Mouse (Mus musculus): ENCODE measurements at regions not wholly inside any gene's neighbourhood (a gene's known extent, or its start where the extent isn't known, plus 50 kb on each side); places are given as distances from the start of the nearest gene placed in this dataset.

DNA sequence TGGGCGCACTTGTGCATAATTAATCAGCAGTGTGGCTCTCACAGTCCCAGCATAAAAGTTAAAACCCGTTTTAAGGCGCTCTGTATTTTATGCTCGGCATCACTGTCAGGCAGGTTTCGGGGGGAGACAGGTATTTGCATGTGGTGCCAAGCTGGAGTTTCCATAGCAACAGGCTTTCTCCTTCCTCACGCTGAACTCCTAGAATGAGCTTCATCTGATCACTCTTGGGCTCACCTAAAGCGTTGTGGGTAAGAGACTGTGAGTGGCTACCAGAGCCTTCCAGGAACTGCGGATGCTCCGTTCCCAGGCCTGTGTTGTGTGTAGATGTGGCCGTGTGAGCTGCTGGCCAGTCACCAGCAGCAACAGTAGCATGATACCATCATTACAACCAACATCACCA, 161.5 kb downstream of the Ajap1 start:
- ATAC-seq (ENCODE audit: insufficient number of reproducible peaks, low FRiP score), result no peak
- H3K27ac ChIP-seq (ENCODE audit: poor library complexity, severe bottlenecking), result no peak overlapping the region
- no peaks in the 10 kb centered on the region; the same call in 1 of the 2 replicates for H3K9me3 ChIP-seq (replicated peaks)
- no peak overlapping the region for H3K4me3 ChIP-seq
- 0 out of 2 replicates have a peak, but pooled peaks cover 4% of the 10 kb centered on the region for H3K27me3 ChIP-seq (replicated peaks)
- peaks cover 20% of the 10 kb centered on the region for H3K4me1 ChIP-seq (replicated peaks)
- 86% methylated on average over 10 of the region's 10 CpGs for WGBS
- no peaks in the 10 kb centered on the region for H3K36me3 ChIP-seq
- no peak overlapping the region for H3K9ac ChIP-seq
- H3K4me2 ChIP-seq, result no peak overlapping the region

DNA sequence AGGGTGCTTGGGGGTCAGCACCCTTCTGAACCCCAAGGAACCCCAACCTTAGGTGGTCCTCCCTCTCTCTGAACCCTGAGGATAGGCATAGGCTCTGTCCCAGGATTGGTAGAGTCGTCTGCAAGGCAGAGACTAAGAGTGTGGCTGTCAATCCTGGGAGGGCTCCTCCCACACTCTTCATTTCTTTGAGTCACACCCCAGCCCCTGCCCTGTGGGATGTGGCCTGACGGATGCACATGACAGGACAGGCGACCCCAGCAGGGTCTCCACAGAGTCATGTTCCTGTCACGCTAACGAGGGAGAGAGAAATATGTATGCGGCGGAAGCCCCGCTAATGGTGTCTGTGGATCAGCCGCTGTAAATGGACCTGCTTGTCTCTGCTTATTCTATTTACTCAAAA, 162.0 kb downstream of the Ajap1 start:
- Histone ChIP-seq H3K4me1 (replicated peaks) (peaks cover 18% of the 10 kb centered on the region), H3K36me3 (no peaks in the 10 kb centered on the region), H3K9ac (no peak overlapping the region), H3K4me2 (no peak overlapping the region), H3K9me3 (replicated peaks) (no peaks in the 10 kb centered on the region; the same call in 1 of the 2 replicates), H3K27ac (ENCODE audit: poor library complexity, severe bottlenecking) (no peak overlapping the region), H3K4me3 (no peak overlapping the region), H3K27me3 (replicated peaks) (0 out of 2 replicates have a peak, but pooled peaks cover 4% of the 10 kb centered on the region)
- 77% methylated on average over 9 of the region's 9 CpGs for WGBS
- no peak for ATAC-seq (ENCODE audit: insufficient number of reproducible peaks, low FRiP score)

DNA sequence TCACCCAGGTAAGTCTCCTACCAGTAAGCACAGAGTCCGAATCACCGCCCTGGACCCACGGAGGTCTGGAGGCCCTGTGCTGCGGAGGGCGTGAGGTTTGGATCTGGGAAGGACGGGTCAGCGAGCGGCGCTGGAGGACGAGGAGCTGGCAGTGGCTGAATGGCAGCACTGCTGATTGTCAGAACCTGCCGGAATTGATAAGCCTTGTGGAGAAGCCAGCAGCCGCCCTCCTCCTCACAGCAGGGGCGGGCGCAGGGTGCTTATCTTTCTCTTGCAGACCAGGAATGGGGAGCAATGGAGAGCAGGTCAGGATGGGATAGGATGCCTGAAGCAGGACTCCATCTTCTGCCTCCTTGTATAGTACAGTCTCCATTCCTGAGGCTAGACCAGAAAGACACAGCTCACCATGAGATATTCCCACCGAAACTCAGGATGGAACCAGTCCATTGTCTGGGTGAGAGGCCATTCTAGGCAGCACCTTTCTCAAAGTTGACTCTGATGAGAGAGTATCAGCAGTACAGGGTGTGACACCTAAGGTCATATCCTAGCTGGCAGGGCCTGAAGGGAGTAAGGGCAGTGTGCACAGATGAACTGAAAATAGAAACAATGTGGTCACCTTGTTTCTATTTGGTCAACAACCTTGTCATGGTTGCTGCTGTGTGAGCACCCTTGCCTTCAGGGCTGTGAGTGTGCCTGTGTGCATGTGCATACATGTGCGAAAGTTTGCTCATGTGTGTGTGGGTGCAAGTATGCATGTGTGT, 165.5 kb downstream of the Ajap1 start:
- Histone ChIP-seq H3K4me3 (peak overlapping the region; percentile 23), H3K4me2 (peak overlapping the region; percentile 45), H3K4me1 (replicated peaks) (peaks cover 20% of the 10 kb centered on the region), H3K27ac (ENCODE audit: poor library complexity, severe bottlenecking) (peak overlapping the region; percentile 69), H3K9ac (no peak overlapping the region), H3K27me3 (replicated peaks) (no peaks in the 10 kb centered on the region), H3K9me3 (replicated peaks) (no peaks in the 10 kb centered on the region), H3K36me3 (no peaks in the 10 kb centered on the region)
- WGBS, result 20% methylated on average over 16 of the region's 16 CpGs
- peak; percentile 94 for ATAC-seq (ENCODE audit: insufficient number of reproducible peaks, low FRiP score)

DNA sequence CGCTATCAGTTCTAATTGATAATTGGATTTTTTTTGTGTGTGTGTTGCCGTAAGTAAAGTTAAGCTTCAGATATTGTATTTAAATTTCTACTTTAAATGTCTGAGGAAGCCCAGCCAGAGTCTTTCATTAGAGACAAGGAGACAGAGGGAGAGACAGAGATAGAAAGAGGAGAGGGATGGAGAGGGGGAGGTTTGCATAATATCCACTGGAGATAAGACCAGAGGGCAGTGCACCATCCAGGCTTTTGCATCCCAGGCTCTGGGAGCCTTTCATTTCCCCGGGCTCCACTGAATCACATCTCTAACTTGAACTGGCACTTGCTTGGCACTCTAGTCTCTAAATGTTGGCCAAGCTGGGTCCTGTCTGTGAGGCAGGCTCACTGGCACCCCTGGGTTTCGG, 166.1 kb downstream of the Ajap1 start:
- Histone ChIP-seq H3K9ac (no peak overlapping the region), H3K27ac (ENCODE audit: poor library complexity, severe bottlenecking) (peak overlapping the region; percentile 69), H3K4me3 (peak overlapping the region; percentile 23), H3K4me1 (replicated peaks) (peaks cover 20% of the 10 kb centered on the region), H3K27me3 (replicated peaks) (no peaks in the 10 kb centered on the region), H3K9me3 (replicated peaks) (no peaks in the 10 kb centered on the region), H3K4me2 (peak overlapping the region; percentile 45), H3K36me3 (no peaks in the 10 kb centered on the region)
- ATAC-seq (ENCODE audit: insufficient number of reproducible peaks, low FRiP score), result peak; percentile 23; the same call in 1 of the 2 replicates
- WGBS, result 55% methylated on average over 4 of the region's 4 CpGs

DNA sequence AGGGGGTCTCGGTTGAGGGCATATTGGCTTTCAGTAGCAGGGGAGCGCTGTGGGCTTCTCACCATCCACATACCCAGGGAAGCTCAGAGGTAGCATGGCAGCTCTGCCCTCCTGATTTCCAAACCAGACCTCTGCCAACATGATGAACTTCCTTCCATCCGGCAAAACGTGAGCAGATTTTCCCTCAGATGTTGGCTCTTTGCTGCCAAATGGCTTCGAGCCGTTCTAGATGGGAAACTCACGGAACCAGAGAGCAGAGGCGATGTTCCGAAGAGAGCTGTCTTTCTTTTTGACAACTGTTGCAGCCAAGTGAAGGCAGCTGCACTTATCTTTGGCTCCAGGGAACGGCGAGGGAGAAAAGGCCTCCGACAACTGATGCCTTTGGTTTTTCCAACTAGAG, 168.7 kb downstream of the Ajap1 start:
- WGBS, result 65% methylated on average over 12 of the region's 12 CpGs
- Histone ChIP-seq H3K4me2 (no peak overlapping the region), H3K36me3 (no peaks in the 10 kb centered on the region), H3K4me3 (no peak overlapping the region), H3K4me1 (replicated peaks) (peaks cover 38% of the 10 kb centered on the region), H3K9ac (no peak overlapping the region), H3K27me3 (replicated peaks) (no peaks in the 10 kb centered on the region), H3K9me3 (replicated peaks) (no peaks in the 10 kb centered on the region), H3K27ac (ENCODE audit: poor library complexity, severe bottlenecking) (no peak overlapping the region)
- ATAC-seq (ENCODE audit: insufficient number of reproducible peaks, low FRiP score), result no peak

DNA sequence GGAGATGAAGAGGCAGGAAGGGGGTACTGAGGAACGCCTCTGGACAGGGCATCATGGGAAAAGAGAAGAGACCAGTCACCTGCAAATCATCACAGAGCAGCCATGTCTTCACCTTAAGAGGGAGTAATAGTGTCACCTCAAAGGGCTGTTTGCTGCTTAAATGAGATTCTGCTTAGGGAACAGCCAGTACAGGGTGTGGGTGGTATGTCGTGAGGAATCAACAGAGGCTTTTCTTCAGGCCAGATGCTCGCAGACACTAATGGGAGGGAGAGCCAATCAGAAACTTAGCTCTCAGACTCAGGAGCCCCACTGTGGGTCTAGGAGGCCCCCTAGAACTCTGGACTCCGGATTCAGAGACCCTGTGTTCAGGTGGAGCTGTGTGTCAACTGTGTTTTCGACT, 171.0 kb downstream of the Ajap1 start:
- Histone ChIP-seq H3K27me3 (replicated peaks) (no peaks in the 10 kb centered on the region), H3K27ac (ENCODE audit: poor library complexity, severe bottlenecking) (no peak overlapping the region), H3K9me3 (replicated peaks) (no peaks in the 10 kb centered on the region), H3K9ac (no peak overlapping the region), H3K4me3 (no peak overlapping the region), H3K4me1 (replicated peaks) (peaks cover 28% of the 10 kb centered on the region), H3K4me2 (no peak overlapping the region), H3K36me3 (no peaks in the 10 kb centered on the region)
- no peak for ATAC-seq (ENCODE audit: insufficient number of reproducible peaks, low FRiP score)
- WGBS, result 61% methylated on average over 5 of the region's 5 CpGs

DNA sequence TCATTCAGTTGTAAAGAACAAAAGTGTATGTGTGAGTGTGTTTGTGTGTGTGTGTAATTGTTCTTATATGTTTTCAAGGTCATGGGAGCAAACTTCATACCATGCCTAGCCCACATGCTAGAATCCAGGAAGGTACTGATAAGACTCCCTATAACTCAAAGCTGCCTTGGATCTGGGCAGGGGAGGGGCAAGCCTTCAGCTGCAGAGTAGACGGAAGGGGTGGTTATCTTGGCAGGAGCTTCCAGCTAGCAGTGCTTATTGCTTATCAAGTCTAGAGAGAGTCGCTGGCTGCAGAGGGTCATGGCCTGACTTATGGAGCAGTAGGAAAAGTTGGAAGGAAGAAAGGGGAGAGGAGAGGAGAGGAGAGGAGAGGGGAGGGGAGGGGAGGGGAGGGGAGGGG, 172.0 kb downstream of the Ajap1 start:
- Histone ChIP-seq H3K27ac (ENCODE audit: poor library complexity, severe bottlenecking) (peak overlapping the region; percentile 67; the same call in 1 of the 2 replicates), H3K36me3 (no peaks in the 10 kb centered on the region), H3K4me1 (replicated peaks) (peaks cover 27% of the 10 kb centered on the region), H3K9ac (no peak overlapping the region), H3K4me2 (no peak overlapping the region), H3K27me3 (replicated peaks) (no peaks in the 10 kb centered on the region), H3K4me3 (no peak overlapping the region), H3K9me3 (replicated peaks) (no peaks in the 10 kb centered on the region)
- ATAC-seq (ENCODE audit: insufficient number of reproducible peaks, low FRiP score), result peak; percentile 81
- WGBS, result 0% methylated on average over 2 of the region's 2 CpGs

DNA sequence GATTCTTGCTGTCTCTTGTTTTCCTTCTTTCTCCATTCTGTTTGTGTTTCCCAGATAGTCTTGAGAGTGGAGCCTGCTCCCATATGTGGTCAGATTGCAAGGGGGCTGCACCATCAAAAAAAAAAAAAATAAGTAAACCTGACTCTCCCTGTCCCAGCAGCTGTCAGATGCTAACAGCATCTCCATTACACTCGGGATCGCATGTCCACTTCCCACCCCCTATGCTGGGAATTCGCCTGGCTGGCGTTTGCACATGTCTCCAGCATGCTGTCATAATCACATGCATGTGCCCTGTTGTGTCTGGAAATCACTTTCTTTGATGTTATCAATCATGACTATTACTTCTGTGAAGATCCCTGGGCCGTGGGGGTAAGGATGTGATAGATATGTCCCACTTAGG, 179.1 kb downstream of the Ajap1 start:
- H3K4me3 ChIP-seq, result no peak overlapping the region

DNA sequence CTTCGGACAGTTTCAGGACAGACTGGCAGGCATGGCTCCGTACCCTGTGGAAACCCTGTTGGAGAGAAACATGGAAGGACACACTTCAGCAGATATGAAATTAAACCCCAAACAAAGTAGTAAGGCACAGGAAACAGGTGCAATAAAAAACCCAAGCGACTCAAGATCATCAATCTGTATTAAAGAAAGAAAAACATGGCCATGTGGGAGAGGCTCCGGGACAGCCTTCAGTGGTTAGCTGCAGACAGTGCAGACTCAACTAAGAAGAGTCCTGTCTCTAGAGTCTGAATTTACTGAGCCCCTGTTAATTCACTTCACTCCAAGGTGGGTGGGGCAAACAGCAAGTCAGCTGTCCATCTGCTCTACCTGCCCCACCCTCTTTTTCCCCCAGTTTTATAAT, 179.8 kb downstream of the Ajap1 start:
- ATAC-seq (ENCODE audit: insufficient number of reproducible peaks, low FRiP score), result no peak
- WGBS, result 88% methylated on average over 4 of the region's 4 CpGs
- Histone ChIP-seq H3K9ac (no peak overlapping the region), H3K4me2 (no peak overlapping the region), H3K4me3 (no peak overlapping the region), H3K36me3 (no peaks in the 10 kb centered on the region), H3K4me1 (replicated peaks) (no peaks in the 10 kb centered on the region), H3K9me3 (replicated peaks) (0 out of 2 replicates have a peak, but pooled peaks cover 3% of the 10 kb centered on the region), H3K27ac (ENCODE audit: poor library complexity, severe bottlenecking) (no peak overlapping the region), H3K27me3 (replicated peaks) (no peaks in the 10 kb centered on the region)

More for the DNA sequence above, 179.1 kb downstream of the Ajap1 start:
- H3K36me3 ChIP-seq, result no peaks in the 10 kb centered on the region
- no peaks in the 10 kb centered on the region for H3K27me3 ChIP-seq (replicated peaks)
- ATAC-seq (ENCODE audit: insufficient number of reproducible peaks, low FRiP score), result no peak
- 0 out of 2 replicates have a peak, but pooled peaks cover 3% of the 10 kb centered on the region for H3K9me3 ChIP-seq (replicated peaks)
- no peak overlapping the region for H3K27ac ChIP-seq (ENCODE audit: poor library complexity, severe bottlenecking)
- H3K9ac ChIP-seq, result no peak overlapping the region
- H3K4me2 ChIP-seq, result no peak overlapping the region
- WGBS, result 71% methylated on average over 5 of the region's 5 CpGs
- no peaks in the 10 kb centered on the region for H3K4me1 ChIP-seq (replicated peaks)

DNA sequence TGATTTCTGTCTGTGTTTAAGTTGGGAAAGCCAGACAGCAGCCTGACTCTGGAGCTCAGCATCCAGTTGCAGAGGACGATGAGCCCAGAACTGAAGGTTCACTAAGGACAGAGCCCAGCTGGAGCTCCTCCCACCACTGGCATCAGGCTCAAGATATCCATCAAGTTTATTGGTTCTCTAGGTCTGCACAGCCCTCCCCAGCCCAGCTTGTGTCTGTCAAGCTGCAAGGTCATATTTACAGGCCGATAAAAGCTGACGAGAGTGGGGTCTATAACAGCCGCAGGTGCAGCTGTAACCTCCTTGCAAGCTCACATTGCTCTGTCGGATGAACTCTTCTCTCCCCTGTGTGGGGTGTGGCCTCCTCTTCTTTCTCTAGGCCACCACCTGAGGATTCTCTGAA, 184.3 kb downstream of the Ajap1 start:
- H3K27me3 ChIP-seq (replicated peaks), result no peaks in the 10 kb centered on the region
- H3K9me3 ChIP-seq (replicated peaks), result 0 out of 2 replicates have a peak, but pooled peaks cover 3% of the 10 kb centered on the region
- WGBS, result 83% methylated on average over 5 of the region's 5 CpGs
- H3K27ac ChIP-seq (ENCODE audit: poor library complexity, severe bottlenecking), result no peak overlapping the region
- no peak overlapping the region for H3K4me2 ChIP-seq
- ATAC-seq (ENCODE audit: insufficient number of reproducible peaks, low FRiP score), result no peak
- no peaks in the 10 kb centered on the region for H3K36me3 ChIP-seq
- H3K4me1 ChIP-seq (replicated peaks), result no peaks in the 10 kb centered on the region
- no peak overlapping the region for H3K9ac ChIP-seq
- H3K4me3 ChIP-seq, result no peak overlapping the region

DNA sequence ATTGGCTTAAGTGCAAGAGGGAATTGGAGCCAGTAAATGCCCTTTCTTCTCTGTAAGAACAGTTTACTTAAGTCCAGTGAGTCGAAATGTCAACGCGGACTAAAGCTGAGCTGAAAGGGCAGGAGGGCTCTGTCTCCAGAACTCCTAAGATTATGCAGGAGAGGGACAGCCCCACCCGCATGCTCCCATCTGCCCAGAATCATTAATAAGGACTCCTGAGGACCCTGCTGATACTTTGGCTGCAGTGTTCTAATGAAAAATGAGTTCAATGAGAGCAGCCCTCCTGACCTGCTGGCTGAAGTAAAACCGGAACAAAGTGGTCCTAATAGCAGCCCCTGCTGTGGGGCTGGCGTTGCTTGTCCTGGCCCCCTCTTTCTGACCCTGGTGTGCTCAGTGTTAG, 187.8 kb downstream of the Ajap1 start:
- no peak overlapping the region for H3K27ac ChIP-seq (ENCODE audit: poor library complexity, severe bottlenecking)
- no peak overlapping the region for H3K4me3 ChIP-seq
- no peak overlapping the region for H3K4me2 ChIP-seq
- no peaks in the 10 kb centered on the region for H3K4me1 ChIP-seq (replicated peaks)
- no peak for ATAC-seq (ENCODE audit: insufficient number of reproducible peaks, low FRiP score)
- no peaks in the 10 kb centered on the region for H3K9me3 ChIP-seq (replicated peaks)
- no peaks in the 10 kb centered on the region for H3K27me3 ChIP-seq (replicated peaks)
- no peak overlapping the region for H3K9ac ChIP-seq
- no peaks in the 10 kb centered on the region for H3K36me3 ChIP-seq
- WGBS, result 69% methylated on average over 6 of the region's 6 CpGs

DNA sequence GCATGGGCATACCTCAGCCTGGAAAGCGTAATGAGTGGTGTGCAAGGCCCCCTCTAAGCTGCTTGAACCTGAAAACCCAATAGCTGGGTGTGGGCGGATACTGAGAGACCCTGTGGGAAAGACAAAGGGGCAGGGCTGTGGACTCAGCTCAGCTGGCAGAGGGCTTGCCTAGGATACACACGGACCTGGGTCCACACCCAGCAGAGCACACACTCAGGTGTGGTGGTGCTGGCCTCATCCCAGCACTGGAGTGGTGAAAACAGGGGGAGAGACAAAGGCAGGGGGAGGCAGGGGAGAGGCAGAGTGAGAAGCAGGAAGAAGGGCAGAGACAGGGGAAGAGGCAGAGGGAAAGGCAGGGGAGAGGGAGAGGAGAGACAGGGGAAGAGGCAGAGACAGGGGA, 189.5 kb downstream of the Ajap1 start:
- Histone ChIP-seq H3K4me2 (no peak overlapping the region), H3K9ac (no peak overlapping the region), H3K27me3 (replicated peaks) (no peaks in the 10 kb centered on the region), H3K4me1 (replicated peaks) (no peaks in the 10 kb centered on the region), H3K9me3 (replicated peaks) (no peaks in the 10 kb centered on the region), H3K27ac (ENCODE audit: poor library complexity, severe bottlenecking) (no peak overlapping the region), H3K4me3 (no peak overlapping the region), H3K36me3 (no peaks in the 10 kb centered on the region)
- no peak for ATAC-seq (ENCODE audit: insufficient number of reproducible peaks, low FRiP score)
- WGBS, result 61% methylated on average over 3 of the region's 3 CpGs
